Mouse (Mus musculus) myocyte (in vitro differentiated cells): ENCODE measurements around the gene Ube2l3. TPM values are rescaled to one million over a fixed set of nuclear protein-coding genes. Genes with fewer than 3 reads are reported as not detected.

ENCODE experiments used
- H3K27me3 ChIP-seq: one replicate; pipeline ENCODE4 v1.6.1; 2011; ENCODE audit not compliant: control insufficient read depth, insufficient read depth, insufficient read length
- H3K36me3 ChIP-seq: one replicate; pipeline ENCODE4 v1.6.1; 2011; ENCODE audit not compliant: control insufficient read depth, insufficient read depth
- H3K4me2 ChIP-seq: one replicate; pipeline ENCODE4 v1.6.1; 2011; ENCODE audit warnings: low read depth, control low read depth
- H3K4me3 ChIP-seq: one replicate; pipeline ENCODE4 v1.5.1; 2011; ENCODE audit warnings: mild to moderate bottlenecking, control low read depth, moderate library complexity
- H3K79me2 ChIP-seq: one replicate; pipeline ENCODE4 v1.6.1; 2011; ENCODE audit not compliant: control insufficient read depth, insufficient read depth
- H3ac ChIP-seq: one replicate; pipeline ENCODE4 v1.6.1; 2011; ENCODE audit not compliant: control insufficient read depth, insufficient read length
- CEBPB ChIP-seq: IDR thresholded peaks from 2 replicates; pipeline ENCODE4 v1.6.1; 2011; ENCODE audit warnings: mild to moderate bottlenecking, moderate library complexity; ENCODE audit not compliant: poor library complexity, insufficient read depth, severe bottlenecking
- E2F4 ChIP-seq: IDR thresholded peaks from one replicate; pipeline ENCODE4 v1.6.1; 2011; ENCODE audit warnings: mild to moderate bottlenecking, control low read depth, moderate library complexity; ENCODE audit not compliant: insufficient read depth
- MAX ChIP-seq: IDR thresholded peaks from one replicate; pipeline ENCODE4 v1.6.1; 2011; ENCODE audit warnings: low read depth, mild to moderate bottlenecking, control low read depth
- MYOD1 ChIP-seq, 3 experiments: IDR thresholded peaks; one replicate each; pipeline ENCODE4 v1.6.1; 2011; ENCODE audit warnings: control low read depth in 2 of 3, low read depth in 2 of 3, mild to moderate bottlenecking in 2 of 3, moderate library complexity in 1 of 3; ENCODE audit not compliant: insufficient read length in 2 of 3, control insufficient read depth in 1 of 3
- MYOG ChIP-seq, 3 experiments: IDR thresholded peaks; one replicate each; pipeline ENCODE4 v1.6.1; 2011; ENCODE audit warnings: control low read depth in 2 of 3, low read depth in 2 of 3, mild to moderate bottlenecking in 2 of 3; ENCODE audit not compliant: insufficient read length in 2 of 3, control insufficient read depth in 1 of 3, insufficient read depth in 1 of 3
- POLR2A ChIP-seq: IDR thresholded peaks from one replicate; pipeline ENCODE4 v1.6.1; 2011; ENCODE audit warnings: low read depth, mild to moderate bottlenecking, control low read depth, moderate library complexity; ENCODE audit not compliant: insufficient read length
- POLR2AphosphoS2 ChIP-seq: IDR thresholded peaks from one replicate; pipeline ENCODE4 v1.6.1; 2011; ENCODE audit warnings: low read depth, control low read depth; ENCODE audit not compliant: insufficient read length
- REST ChIP-seq: IDR thresholded peaks from one replicate; pipeline ENCODE4 v1.6.1; 2011; ENCODE audit warnings: mild to moderate bottlenecking, control low read depth, moderate library complexity; ENCODE audit not compliant: insufficient read depth, insufficient read length
- SRF ChIP-seq: IDR thresholded peaks from one replicate; pipeline ENCODE4 v1.6.1; 2011; ENCODE audit warnings: low read depth; ENCODE audit not compliant: control insufficient read depth, insufficient read length
- TCF12 ChIP-seq: IDR thresholded peaks from one replicate; pipeline ENCODE4 v1.6.1; 2011; ENCODE audit warnings: mild to moderate bottlenecking, control low read depth; ENCODE audit not compliant: poor library complexity, insufficient read depth, severe bottlenecking
- TCF3 ChIP-seq: IDR thresholded peaks from one replicate; pipeline ENCODE4 v1.6.1; 2011; ENCODE audit warnings: low read depth, control low read depth; ENCODE audit not compliant: insufficient read length
- USF1 ChIP-seq: IDR thresholded peaks from one replicate; pipeline ENCODE4 v1.6.1; 2011; ENCODE audit warnings: low read depth, mild to moderate bottlenecking, control low read depth, moderate library complexity
- polyA plus RNA-seq: library from polyadenylated mRNA; unstranded; fragments of >200 nt; fragmentation: generic; extraction: Trizol; gene quantifications from one replicate; pipeline ENCODE4 v1.2.1, GENCODE M21; 2012; ENCODE audit warnings: missing spikeins

Ube2l3 gene
- polyA plus RNA-seq, 1 experiment = 124 TPM

DNA sequence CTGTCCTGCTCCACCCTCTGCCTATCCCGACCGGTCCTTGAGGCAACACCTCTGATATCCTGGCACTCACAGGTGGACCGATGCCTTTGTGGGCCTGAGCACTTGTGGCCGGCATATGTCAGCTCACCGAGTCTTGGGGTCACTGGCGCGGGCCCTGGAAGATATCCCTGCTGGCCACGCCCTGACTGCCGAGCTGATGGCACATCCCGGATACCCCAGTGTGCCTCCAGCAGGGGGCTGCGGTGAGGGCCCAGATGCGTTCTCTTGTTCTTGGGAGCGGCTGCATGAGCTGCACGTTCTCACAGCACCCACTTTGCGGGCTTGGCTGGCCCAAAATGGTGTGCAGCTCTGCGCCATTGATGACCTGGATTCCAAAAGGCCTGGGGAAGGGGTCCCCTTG, 54.4 kb downstream of the Ube2l3 start:
- TF ChIP-seq CEBPB (no peak), MYOG (IDR thresholded peaks at IDR 0.05; ENCODE audit: control insufficient read depth in 1 of 3, insufficient read depth in 1 of 3, insufficient read length in 2 of 3, low read depth in 2 of 3) (no peak), POLR2AphosphoS2 (no peak), TCF3 (no peak), MAX (no peak), REST (no peak), MYOD1 (IDR thresholded peaks at IDR 0.05; ENCODE audit: control insufficient read depth in 1 of 3, insufficient read length in 2 of 3, low read depth in 2 of 3) (no peak), SRF (no peak), E2F4 (no peak)

DNA sequence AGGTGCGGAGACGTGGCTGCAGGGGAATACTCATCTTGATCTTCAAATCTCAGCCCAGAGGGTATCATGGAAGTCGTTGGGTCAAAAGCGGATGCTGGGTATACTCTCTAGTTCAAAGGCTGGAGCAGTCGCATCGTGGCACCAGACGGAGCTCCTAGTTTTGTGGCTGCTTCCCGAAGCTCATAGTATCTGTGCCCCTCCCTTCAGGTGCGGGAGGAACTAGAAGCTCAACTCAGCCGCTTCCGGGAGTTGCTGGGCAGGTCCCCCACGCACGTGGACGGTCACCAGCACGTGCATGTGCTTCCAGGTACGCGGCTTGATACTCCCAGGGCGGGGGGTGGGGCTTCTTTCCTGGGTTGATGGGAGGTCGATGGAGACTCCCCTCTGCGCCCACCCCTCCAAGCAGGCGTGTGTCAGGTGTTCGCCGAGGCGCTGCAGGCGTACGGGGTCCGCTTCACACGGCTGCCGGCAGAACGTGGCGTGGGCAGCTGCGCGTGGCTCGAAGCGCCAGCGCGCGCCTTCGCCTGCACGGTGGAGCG, 55.0 kb downstream of the Ube2l3 start:
- Histone ChIP-seq H3K4me2 (peak overlapping the region; percentile 92), H3ac (no peak overlapping the region), H3K27me3 (no peaks in the 10 kb centered on the region), H3K4me3 (peak overlapping the region; percentile 30), H3K36me3 (peaks cover 7% of the 10 kb centered on the region), H3K79me2 (no peaks in the 10 kb centered on the region)
- peak; percentile 27 for TF ChIP-seq POLR2AphosphoS2
- TF ChIP-seq MYOD1 (IDR thresholded peaks at IDR 0.05; ENCODE audit: control insufficient read depth in 1 of 3, insufficient read length in 2 of 3, low read depth in 2 of 3) = no peak
- TF ChIP-seq POLR2A = no peak
- no peak for TF ChIP-seq TCF12
- no peak for TF ChIP-seq MYOG (IDR thresholded peaks at IDR 0.05; ENCODE audit: control insufficient read depth in 1 of 3, insufficient read depth in 1 of 3, insufficient read length in 2 of 3, low read depth in 2 of 3)

More for the DNA sequence above, 54.4 kb downstream of the Ube2l3 start:
- H3K4me2 ChIP-seq = no peak overlapping the region
- no peaks in the 10 kb centered on the region for H3K27me3 ChIP-seq
- H3K36me3 ChIP-seq = peaks cover 13% of the 10 kb centered on the region
- no peaks in the 10 kb centered on the region for H3K79me2 ChIP-seq
- H3ac ChIP-seq = no peak overlapping the region
- peak overlapping the region; percentile 30 for H3K4me3 ChIP-seq

DNA sequence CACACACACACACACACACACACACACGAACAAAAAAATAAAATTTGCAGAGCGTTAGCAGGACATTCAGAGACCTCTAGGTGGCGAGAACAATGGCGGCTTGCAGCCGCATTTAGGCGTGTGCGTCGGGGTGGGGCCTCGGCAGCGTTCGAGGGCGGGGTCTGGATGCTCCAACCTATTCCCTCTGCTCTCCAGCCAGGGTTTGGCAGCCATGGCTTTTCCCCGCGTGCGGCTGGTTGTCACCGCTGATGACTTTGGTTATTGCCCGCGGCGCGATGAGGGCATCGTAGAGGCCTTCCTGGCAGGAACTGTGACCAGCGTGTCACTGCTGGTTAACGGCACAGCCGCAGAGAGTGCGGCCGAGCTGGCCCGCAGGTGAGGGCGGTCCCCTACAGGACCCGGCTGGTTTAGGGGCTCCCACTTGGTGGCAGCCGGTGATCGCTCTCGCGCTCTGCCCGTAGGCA, 55.6 kb downstream of the Ube2l3 start, which contains the start of gene Ccdc116:
Gene Ccdc116, minus strand, starts transcription at position 458 of the 464 bp plus-strand sequence.
- H3ac ChIP-seq = peak within 1 kb of the TSS; percentile 5
- peaks cover 4% of the 10 kb centered on the region for H3K36me3 ChIP-seq
- peak in 1 of 3 experiments; percentile 14 for TF ChIP-seq MYOG (IDR thresholded peaks at IDR 0.05; ENCODE audit: control insufficient read depth in 1 of 3, insufficient read depth in 1 of 3, insufficient read length in 2 of 3, low read depth in 2 of 3)
- TF ChIP-seq POLR2A = peak; percentile 53
- no peak for TF ChIP-seq TCF12
- peak; percentile 60 for TF ChIP-seq POLR2AphosphoS2
- no peak for TF ChIP-seq CEBPB
- no peak for TF ChIP-seq MYOD1 (IDR thresholded peaks at IDR 0.05; ENCODE audit: control insufficient read depth in 1 of 3, insufficient read length in 2 of 3, low read depth in 2 of 3)
- TF ChIP-seq REST = no peak
- no peak for TF ChIP-seq USF1
- TF ChIP-seq MAX = no peak
- TF ChIP-seq E2F4 = no peak
- H3K27me3 ChIP-seq = no peaks in the 10 kb centered on the region
- peak within 1 kb of the TSS; percentile 30 for H3K4me3 ChIP-seq
- no peaks in the 10 kb centered on the region for H3K79me2 ChIP-seq
- peak within 1 kb of the TSS; percentile 92 for H3K4me2 ChIP-seq

DNA sequence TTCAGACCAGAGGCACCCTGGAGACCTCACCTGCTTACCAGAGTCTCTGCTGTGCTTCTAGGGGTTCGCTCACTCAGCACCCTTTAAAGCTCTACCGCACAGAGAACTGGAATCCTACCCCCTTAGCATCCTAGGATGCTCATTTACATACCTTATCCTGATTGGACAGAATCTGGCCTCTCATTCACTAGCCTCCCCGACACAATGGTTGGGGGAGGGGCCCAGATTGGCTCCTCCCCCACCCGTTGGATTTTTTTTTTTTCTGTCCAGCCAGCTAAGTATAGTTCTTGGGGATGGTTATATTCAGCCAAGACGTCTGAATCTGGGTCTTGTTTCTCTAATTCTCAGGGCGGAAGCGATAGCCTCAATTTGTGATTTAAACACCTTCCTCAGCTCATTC, 58.1 kb downstream of the Ube2l3 start, which contains the start of gene Ydjc:
Gene Ydjc, plus strand, starts transcription at position 283 of the 400 bp plus-strand sequence.
- Histone ChIP-seq H3K4me3 (no peak within 1 kb of the TSS), H3K27me3 (no peaks in the 10 kb centered on the region), H3K36me3 (no peaks in the 10 kb centered on the region), H3K79me2 (no peaks in the 10 kb centered on the region), H3ac (no peak within 1 kb of the TSS), H3K4me2 (no peak within 1 kb of the TSS)
- TF ChIP-seq USF1 = no peak
- no peak for TF ChIP-seq REST
- no peak for TF ChIP-seq SRF
- no peak for TF ChIP-seq MAX
- TF ChIP-seq TCF12 = no peak
- no peak for TF ChIP-seq TCF3
- TF ChIP-seq CEBPB = no peak

DNA sequence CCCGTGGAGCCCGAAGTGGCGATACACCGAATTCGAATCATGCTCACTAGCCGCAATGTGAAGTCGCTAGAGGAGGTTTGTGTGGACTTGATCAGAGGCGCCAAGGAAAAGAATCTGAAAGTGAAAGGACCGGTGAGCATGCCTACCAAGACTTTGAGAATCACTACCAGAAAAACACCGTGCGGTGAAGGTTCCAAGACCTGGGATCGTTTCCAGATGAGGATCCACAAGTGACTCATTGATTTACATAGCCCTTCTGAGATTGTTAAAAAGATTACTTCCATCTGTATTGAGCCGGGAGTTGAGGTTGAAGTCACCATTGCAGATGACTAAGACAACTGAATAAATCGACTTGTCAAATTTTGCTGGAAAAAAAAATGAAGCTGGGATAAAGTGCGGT, 65.1 kb downstream of the Ube2l3 start:
- no peaks in the 10 kb centered on the region for H3K27me3 ChIP-seq
- no peaks in the 10 kb centered on the region for H3K36me3 ChIP-seq
- no peak overlapping the region for H3ac ChIP-seq
- no peaks in the 10 kb centered on the region for H3K79me2 ChIP-seq
- H3K4me3 ChIP-seq = no peak overlapping the region
- TF ChIP-seq MYOG (IDR thresholded peaks at IDR 0.05; ENCODE audit: control insufficient read depth in 1 of 3, insufficient read depth in 1 of 3, insufficient read length in 2 of 3, low read depth in 2 of 3) (no peak), POLR2AphosphoS2 (no peak), MAX (no peak), USF1 (no peak), E2F4 (no peak), TCF3 (no peak), SRF (no peak), REST (no peak), TCF12 (no peak), POLR2A (no peak), MYOD1 (IDR thresholded peaks at IDR 0.05; ENCODE audit: control insufficient read depth in 1 of 3, insufficient read length in 2 of 3, low read depth in 2 of 3) (no peak), CEBPB (no peak)
- no peak overlapping the region for H3K4me2 ChIP-seq
